Mouse (Mus musculus) liver, postnatal 0 days (tissue): ENCODE results near the gene Tnk2.

ENCODE experiments used
- CTCF ChIP-seq: sonication (generic); IDR thresholded peaks from 2 replicates; pipeline ENCODE4 v1.5.1; 2016; ENCODE audit warnings: antibody characterized with exemption, low read depth
- EP300 ChIP-seq: IDR thresholded peaks from 2 replicates; pipeline ENCODE4 v1.6.1; 2016; ENCODE audit warnings: antibody characterized with exemption, low read depth, mild to moderate bottlenecking

DNA sequence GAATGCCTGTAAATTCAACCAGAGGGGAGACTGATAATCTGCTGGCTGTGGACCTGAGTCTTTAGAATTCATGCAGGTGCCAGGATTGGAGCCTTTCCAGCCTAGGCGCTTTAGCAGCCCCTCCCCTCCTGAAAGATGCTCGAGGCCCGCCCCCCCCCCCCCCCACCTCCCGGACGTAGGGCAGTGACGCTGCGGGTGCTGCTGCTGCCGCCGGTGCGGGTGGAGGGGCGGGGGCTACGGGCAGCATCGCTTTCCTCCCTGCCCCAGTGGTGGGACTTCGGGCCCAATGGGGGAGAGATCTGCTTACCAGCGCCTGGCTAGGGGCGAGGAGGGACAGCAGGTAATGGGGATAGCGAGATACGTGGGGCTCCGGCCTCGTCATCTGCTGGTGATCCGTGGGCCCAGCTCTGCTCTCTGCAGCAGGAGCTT lies 15.1 kb downstream of the Tnk2 start:
- no peak for TF ChIP-seq CTCF
- no peak for TF ChIP-seq EP300
